Mouse (Mus musculus): ENCODE measurements at regions not wholly inside any gene's neighbourhood (a gene's known extent, or its start where the extent isn't known, plus 50 kb on each side); places are given as distances from the start of the nearest gene placed in this dataset.

DNA sequence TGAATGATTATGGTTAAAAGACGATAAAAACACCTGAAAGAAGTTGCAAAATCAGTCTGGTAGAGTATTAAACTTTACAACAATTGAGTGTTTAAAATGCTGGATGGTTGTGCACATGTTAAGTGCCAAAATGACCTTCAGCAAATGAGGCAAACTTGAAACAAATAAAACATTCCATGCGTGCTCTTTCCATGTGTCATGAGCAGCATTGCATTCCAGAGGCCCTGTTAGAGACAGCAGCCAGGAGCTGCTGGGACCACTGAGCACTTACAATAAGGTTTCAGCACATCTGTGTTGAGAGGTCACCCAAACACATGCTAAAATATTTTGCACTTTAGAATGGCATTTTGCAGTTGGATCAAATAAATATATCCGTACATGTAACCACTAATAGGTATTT, 467.6 kb upstream of the Cenpq start:
- peak; percentile 39 for DNase-seq (ENCODE audit: extremely low read depth, insufficient read length, low spot score)

Data from 3134 (cell line).